Mouse (Mus musculus): Measurements from ENCODE around the gene Fam162a. TPM values are rescaled to one million over a fixed set of nuclear protein-coding genes. Genes with fewer than 3 reads are reported as not detected.
"Not testable (repeated sequence)": the region's sequence is repeated elsewhere in the genome, so short reads cannot be mapped to it uniquely, and the experiment has no call there.

Fam162a gene
- total RNA-seq (2017), result 90.0 and 102 TPM in 2 replicates

DNA sequence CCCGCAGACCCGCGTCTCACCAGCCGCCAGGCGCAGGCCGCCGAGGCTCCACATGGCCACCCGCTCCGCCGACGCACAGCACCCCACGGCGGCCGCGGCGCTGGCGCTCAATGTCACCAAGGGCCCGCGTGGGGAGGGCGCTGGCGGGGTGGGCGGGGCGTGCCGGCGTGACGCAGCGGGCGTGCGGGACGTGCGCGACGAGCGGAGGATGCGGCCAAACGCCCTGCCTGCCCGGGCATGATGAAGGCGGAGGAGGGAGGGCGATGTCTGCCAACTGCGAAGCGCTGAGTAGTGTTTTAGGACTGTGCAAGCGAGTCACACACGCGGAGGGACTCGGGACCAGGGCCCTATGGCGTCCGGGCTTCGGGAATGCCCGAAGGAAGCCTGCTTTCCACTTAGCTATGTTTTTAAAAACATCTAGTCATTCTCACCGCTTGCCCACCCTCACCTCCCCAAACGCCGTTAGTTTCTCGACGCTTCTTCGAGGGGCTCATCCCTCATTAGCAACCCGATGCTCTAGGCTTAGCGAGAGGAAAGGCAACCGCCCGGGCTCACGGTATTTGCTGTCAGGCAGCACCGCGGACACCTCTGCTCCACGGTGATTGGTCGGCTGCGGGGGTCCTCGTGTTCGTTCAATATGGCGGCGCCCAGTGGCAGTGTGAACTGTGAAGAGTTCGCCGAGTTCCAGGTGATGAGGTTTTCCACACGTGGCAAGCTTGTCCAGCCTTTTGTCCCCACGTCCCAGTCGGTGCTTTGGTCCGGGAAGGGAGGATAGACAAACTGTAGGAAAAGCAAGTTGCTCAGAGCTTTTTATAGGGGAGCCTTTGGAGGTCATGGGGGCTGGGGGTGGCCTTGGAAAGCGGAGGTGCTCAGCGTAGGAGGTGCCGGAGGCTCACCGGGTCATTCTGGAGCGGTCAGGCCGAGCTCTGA is at the start of gene Fam162a, which contains the start of gene Ccdc58:
Fam162a (minus strand) TSS at position 145 of the 930 bp plus-strand sequence.
Ccdc58 (plus strand) TSS at position 236 of the 930 bp plus-strand sequence.
- ATAC-seq (replicated peaks in 1 of 2; ENCODE audit: insufficient read depth in 1 of 2, low FRiP score in 2 of 2, low TSS enrichment in 1 of 2, low read depth in 1 of 2, poor library complexity in 2 of 2, severe bottlenecking in 2 of 2), result peak; percentile 85 to 94

DNA sequence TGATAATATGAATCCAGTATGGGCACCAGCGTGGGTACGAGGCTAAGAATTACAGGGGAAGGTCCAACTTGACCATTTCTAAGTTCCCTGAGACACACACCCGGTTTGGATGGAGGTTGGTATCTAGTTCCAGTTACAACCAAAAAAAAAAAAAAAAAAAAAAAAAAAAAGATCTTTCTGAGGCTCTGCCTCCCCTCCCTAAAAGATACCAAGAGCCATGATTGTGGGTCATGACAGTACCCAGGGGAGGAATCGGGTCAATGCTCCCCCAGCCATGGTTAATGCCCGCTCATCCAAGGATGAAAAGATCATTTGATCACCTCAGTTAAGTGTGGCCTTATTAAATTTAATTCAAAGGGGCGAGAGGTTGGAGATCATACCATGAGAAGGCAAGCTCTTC is 44.4 kb upstream of the Fam162a start:
- ATAC-seq (replicated peaks in 1 of 2; ENCODE audit: insufficient read depth in 1 of 2, low FRiP score in 2 of 2, low TSS enrichment in 1 of 2, low read depth in 1 of 2, poor library complexity in 2 of 2, severe bottlenecking in 2 of 2), result not testable (repeated sequence)

GRCm38 (mm10) chr16:36111486-36111885 is 40.1 kb upstream of the Fam162a start:
- not testable (repeated sequence) for ATAC-seq (replicated peaks in 1 of 2; ENCODE audit: insufficient read depth in 1 of 2, low FRiP score in 2 of 2, low TSS enrichment in 1 of 2, low read depth in 1 of 2, poor library complexity in 2 of 2, severe bottlenecking in 2 of 2)

DNA sequence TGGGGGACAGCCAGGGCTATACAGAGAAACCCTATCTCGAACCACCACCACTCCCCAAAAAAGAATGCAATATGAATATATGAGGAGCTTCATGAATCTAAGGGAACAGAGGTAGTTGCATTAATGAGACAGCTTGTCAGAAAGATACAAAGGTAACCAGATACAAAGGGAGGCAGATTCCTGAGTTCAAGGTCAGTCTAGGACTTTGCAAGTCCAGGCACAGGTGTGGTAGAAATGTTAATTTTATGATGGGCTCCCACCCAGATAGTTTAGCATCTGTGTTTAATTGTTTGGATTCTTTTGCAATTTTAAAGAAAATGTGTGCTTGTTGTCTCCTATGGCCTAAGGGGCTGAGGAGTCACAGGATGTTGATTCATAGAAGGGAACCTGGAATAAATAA is 30.8 kb upstream of the Fam162a start:
- ATAC-seq (replicated peaks in 1 of 2; ENCODE audit: insufficient read depth in 1 of 2, low FRiP score in 2 of 2, low TSS enrichment in 1 of 2, low read depth in 1 of 2, poor library complexity in 2 of 2, severe bottlenecking in 2 of 2), result no peak

GRCm38 (mm10) chr16:36101526-36101925 is 30.1 kb upstream of the Fam162a start:
- no peak for ATAC-seq (replicated peaks in 1 of 2; ENCODE audit: insufficient read depth in 1 of 2, low FRiP score in 2 of 2, low TSS enrichment in 1 of 2, low read depth in 1 of 2, poor library complexity in 2 of 2, severe bottlenecking in 2 of 2)

GRCm38 (mm10) chr16:36097813-36098499 is 26.6 kb upstream of the Fam162a start:
- not testable (repeated sequence) for ATAC-seq (replicated peaks in 1 of 2; ENCODE audit: insufficient read depth in 1 of 2, low FRiP score in 2 of 2, low TSS enrichment in 1 of 2, low read depth in 1 of 2, poor library complexity in 2 of 2, severe bottlenecking in 2 of 2)

DNA sequence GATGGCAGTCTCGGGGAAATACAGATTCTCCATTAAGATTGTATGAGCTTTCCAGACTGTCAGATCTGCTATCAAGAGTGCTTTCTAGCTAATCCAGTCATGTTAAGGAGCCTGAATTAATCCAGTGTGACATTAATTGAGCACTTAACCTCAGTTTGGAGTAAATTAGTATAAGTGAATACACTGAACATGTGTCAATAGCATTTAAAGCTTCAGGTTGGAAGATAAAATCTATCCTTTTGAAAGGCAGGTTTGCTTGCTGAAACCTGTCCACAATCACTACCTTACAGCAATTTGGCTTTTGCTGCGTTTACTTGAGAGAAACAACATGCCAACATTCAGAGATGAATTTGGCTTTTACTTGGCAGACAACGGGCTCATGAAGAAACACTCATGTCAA is 22.7 kb upstream of the Fam162a start:
- ATAC-seq (replicated peaks in 1 of 2; ENCODE audit: insufficient read depth in 1 of 2, low FRiP score in 2 of 2, low TSS enrichment in 1 of 2, low read depth in 1 of 2, poor library complexity in 2 of 2, severe bottlenecking in 2 of 2), result no peak

DNA sequence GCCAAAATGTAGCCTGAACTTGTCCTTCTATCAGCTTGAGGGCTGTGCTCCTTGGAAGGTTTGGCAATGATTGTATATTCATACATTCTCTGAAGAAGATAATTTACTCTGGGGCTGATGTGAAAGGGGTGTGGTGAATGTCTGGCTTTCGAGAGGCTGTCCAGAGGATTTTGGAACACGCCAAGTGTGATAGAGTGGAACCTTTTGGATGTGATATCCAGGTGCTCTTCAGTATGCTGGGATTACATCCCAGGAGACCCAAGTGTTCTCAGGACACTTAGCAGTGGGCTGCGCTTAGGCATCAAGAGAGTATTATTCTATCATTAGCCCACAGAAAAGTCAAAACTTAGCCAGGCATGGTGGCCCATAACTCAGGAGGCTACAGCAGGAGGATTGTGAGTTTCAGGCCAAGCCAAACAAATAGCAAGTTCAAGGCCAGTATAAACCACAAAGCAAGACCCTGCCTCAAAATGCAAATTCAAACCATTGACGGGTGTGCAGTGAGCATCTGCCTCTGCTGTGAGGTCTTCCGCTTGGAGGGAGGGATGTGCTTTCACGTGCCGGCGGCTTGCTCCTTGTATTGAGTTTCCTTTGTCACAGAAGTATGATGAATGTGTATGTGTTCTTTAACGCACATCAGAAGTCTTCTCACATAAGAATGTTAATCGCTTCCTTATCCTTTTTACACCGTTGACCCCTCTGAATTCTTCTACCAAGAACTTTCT is 19.6 kb upstream of the Fam162a start:
- ATAC-seq (replicated peaks in 1 of 2; ENCODE audit: insufficient read depth in 1 of 2, low FRiP score in 2 of 2, low TSS enrichment in 1 of 2, low read depth in 1 of 2, poor library complexity in 2 of 2, severe bottlenecking in 2 of 2), result no peak

DNA sequence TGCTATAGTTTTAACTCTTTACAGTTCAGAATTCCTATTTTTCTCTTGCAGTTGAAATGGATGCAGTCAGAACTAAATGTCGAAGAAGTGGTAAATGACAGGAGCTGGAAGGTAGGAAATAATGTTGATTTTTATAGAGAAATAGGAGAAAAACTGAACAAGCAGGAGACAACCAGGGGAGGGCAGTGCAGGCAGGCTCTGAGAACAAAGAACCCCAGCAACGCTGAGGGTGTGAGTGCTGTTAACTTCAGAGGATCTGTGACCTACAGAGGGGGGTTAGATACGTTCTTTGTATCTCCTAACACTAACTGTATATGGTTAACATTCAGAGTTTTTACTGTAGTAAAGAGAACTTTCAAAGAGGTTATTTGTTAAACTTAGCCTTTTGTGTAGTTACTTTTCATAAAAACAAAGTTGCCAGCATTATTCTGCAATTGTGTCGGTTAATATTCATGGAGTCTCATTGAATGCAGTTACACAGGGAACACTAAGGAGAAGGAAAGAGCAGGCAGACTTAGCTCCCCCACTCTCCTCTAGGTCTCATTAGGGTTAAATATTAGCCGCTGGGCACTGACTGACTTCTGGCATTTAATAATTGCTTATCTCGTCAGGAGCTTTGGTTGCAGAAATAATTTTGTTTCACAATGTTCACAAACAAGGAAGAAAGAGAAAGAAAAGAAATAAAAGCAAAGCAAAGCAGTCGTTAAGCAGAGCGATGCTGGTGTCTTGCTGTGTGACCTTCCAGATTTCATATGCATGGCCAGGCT is 18.6 kb upstream of the Fam162a start:
- ATAC-seq (replicated peaks in 1 of 2; ENCODE audit: insufficient read depth in 1 of 2, low FRiP score in 2 of 2, low TSS enrichment in 1 of 2, low read depth in 1 of 2, poor library complexity in 2 of 2, severe bottlenecking in 2 of 2), result no peak

DNA sequence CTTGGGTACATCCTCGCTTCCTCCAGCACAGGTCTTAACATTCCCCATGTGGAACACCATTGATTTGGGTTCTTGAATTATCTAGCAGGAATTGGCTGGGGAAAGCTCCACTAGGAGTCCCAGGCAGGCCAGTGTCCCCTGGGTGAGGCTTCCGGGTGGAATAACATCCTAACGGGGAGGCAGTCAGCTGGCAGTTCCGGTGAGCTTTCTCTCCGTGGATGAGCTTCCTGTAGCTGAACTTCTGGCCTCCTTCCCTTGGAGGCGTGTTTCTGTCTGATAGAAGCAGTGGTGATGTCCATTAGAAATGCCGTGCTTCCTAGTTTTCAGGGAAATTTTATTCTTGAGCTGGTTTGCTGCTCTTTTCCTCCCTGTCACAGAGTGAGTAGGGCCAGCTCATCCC is 17.7 kb upstream of the Fam162a start:
- ATAC-seq (replicated peaks in 1 of 2; ENCODE audit: insufficient read depth in 1 of 2, low FRiP score in 2 of 2, low TSS enrichment in 1 of 2, low read depth in 1 of 2, poor library complexity in 2 of 2, severe bottlenecking in 2 of 2), result no peak

DNA sequence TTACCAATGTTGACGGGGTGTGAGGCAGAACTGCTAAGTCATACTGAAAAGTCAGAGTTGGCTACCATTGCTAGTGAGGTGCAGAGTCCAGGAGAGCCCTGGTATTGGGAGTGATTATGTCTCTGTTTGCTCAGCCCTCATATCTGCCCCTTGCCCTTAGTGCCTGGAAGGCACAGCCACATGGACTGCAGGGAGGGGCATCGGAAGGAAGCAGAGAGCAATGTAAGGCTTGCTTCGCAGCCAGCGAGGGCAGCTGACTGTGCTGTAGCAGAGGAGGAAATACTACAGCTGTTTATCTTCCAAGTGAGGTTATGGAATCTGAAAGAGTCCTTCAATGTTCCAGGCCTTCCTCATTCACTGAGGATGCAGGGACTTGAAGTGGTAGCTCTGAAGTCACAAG is 16.5 kb upstream of the Fam162a start:
- no peak for ATAC-seq (replicated peaks in 1 of 2; ENCODE audit: insufficient read depth in 1 of 2, low FRiP score in 2 of 2, low TSS enrichment in 1 of 2, low read depth in 1 of 2, poor library complexity in 2 of 2, severe bottlenecking in 2 of 2)

- ATAC-seq (replicated peaks in 1 of 2; ENCODE audit: insufficient read depth in 1 of 2, low FRiP score in 2 of 2, low TSS enrichment in 1 of 2, low read depth in 1 of 2, poor library complexity in 2 of 2, severe bottlenecking in 2 of 2), result no peak
Observed at GRCm38 (mm10) chr16:36079916-36080315, 8.5 kb upstream of the Fam162a start.

DNA sequence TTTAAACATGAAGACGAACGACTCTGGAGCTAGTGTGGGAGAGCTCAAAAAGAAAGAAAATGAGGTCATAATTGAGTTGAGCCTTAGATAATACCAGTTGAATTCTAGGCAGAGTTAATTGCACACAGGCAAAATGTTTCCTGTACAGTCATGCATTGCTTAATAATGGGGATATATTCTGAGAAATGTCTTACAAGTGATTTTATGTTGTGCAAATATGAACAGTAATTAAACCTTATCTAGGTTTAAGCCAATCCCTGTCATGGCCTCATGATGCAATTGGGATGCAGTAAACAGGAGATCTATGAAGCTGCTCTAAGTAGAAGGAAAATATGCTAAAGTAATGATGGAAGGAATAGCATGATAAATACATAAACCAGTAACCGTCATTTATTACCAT is 3.4 kb upstream of the Fam162a start:
- no peak for ATAC-seq (replicated peaks in 1 of 2; ENCODE audit: insufficient read depth in 1 of 2, low FRiP score in 2 of 2, low TSS enrichment in 1 of 2, low read depth in 1 of 2, poor library complexity in 2 of 2, severe bottlenecking in 2 of 2)

- no peak for ATAC-seq (replicated peaks in 1 of 2; ENCODE audit: insufficient read depth in 1 of 2, low FRiP score in 2 of 2, low TSS enrichment in 1 of 2, low read depth in 1 of 2, poor library complexity in 2 of 2, severe bottlenecking in 2 of 2)
Observed at GRCm38 (mm10) chr16:36072410-36073011, 1.1 kb upstream of the Fam162a start.

DNA sequence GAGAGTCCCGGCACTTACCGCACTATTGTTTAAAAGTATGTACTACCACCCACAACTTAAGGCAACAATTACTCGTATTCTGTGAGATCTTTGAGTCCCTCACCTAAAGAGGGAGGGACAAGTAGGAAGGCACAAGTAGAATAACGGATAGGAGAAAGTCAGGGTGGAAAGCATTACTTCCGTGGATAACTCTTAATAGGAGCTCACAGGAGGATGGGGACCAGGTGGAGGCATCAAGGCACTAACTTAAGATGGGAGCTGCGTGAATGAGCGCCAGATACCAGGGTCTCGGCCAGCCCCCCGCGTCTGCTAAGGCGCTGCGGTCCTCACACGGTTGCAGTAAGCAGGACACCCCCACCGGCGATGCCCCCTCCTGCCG is 334 bp downstream of the Fam162a start:
- peak in 1 of 2 experiments; percentile 13; a peak in 3 of 4 replicates for ATAC-seq (replicated peaks in 1 of 2; ENCODE audit: insufficient read depth in 1 of 2, low FRiP score in 2 of 2, low TSS enrichment in 1 of 2, low read depth in 1 of 2, poor library complexity in 2 of 2, severe bottlenecking in 2 of 2)

DNA sequence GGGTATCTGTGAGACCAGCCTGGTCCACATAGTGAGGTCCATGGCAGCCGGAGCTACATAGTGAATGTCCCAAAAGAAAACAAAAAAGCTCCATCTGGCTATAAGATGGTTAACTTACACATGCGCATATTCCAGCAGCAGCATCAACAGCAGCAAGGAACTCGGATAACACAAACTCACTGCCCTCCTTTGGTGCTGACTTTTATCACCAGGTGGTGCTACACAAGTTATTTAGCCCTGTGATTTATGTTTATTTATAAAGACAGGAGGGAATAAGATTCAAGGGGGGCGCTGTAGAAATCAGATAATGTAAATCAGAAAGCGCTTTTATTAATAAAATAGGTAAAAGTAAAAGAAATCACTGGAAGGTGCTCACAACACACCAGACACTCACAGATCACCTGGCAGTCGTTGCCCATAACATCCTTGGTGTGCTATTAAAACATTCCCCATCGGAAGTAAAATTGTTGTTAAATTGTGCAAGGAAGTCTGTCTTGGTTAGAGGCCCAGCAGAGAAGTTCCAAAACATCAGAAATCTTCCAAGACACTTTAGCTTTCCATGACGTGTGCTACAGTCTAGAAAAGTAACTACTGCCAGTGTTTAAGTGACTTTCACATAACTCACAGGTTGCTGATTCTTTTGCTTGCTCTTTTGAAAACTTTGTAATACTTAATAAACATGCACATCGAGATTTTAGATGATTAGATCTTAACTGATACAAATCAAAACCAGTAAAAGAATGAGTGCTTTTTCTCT is 1.4 kb downstream of the Fam162a start:
- ATAC-seq (replicated peaks in 1 of 2; ENCODE audit: insufficient read depth in 1 of 2, low FRiP score in 2 of 2, low TSS enrichment in 1 of 2, low read depth in 1 of 2, poor library complexity in 2 of 2, severe bottlenecking in 2 of 2), result no peak
